Mouse (Mus musculus) stomach, embryonic 16.5 days (tissue): Measurements from ENCODE around the gene Rcan2. TPM values are rescaled to one million over a fixed set of nuclear protein-coding genes. Genes with fewer than 3 reads are reported as not detected.
A peak's percentile ranks its signal among the peaks of the same experiment; 100 is the strongest.

ENCODE experiments used
- ATAC-seq: fragments of 200-750 bp; cut with Nextera tagmentation; 2 replicates; pipeline ENCODE4 v1.8.0; 2017; ENCODE audit warnings: moderate number of reproducible peaks, moderate TSS enrichment; ENCODE audit not compliant: insufficient read depth, low FRiP score
- H3K27ac ChIP-seq: fragments of 300-500 bp; sonication (generic); 2 replicates; pipeline ENCODE4 v1.5.1; 2014; ENCODE audit warnings: low read length
- H3K27me3 ChIP-seq: fragments of 300-500 bp; sonication (generic); 2 replicates; pipeline ENCODE4 v1.6.1; 2014; ENCODE audit warnings: low read length, control low read depth, mixed read lengths; ENCODE audit not compliant: control insufficient read depth, insufficient read depth
- H3K36me3 ChIP-seq: fragments of 300-500 bp; sonication (generic); 2 replicates; pipeline ENCODE4 v1.6.1; 2014; ENCODE audit warnings: low read length; ENCODE audit not compliant: control insufficient read depth, insufficient read depth
- H3K4me1 ChIP-seq: fragments of 300-500 bp; sonication (generic); 2 replicates; pipeline ENCODE4 v1.6.1; 2014; ENCODE audit warnings: low read length, control low read depth, mixed read lengths; ENCODE audit not compliant: control insufficient read depth, insufficient read depth
- H3K4me2 ChIP-seq: fragments of 300-500 bp; sonication (generic); 2 replicates; pipeline ENCODE4 v1.6.1; 2014; ENCODE audit warnings: low read depth, low read length, mixed read lengths
- H3K4me3 ChIP-seq: fragments of 300-500 bp; sonication (generic); replicated peaks from 2 replicates; pipeline ENCODE4 v1.5.1; 2014; ENCODE audit warnings: mild to moderate bottlenecking, low read length
- H3K9ac ChIP-seq: fragments of 300-500 bp; sonication (generic); 2 replicates; pipeline ENCODE4 v1.6.1; 2014; ENCODE audit warnings: low read length
- H3K9me3 ChIP-seq: fragments of 300-500 bp; sonication (generic); replicated peaks from 2 replicates; pipeline ENCODE4 v1.6.1; 2016; ENCODE audit warnings: low read length, control low read depth; ENCODE audit not compliant: control insufficient read depth
- WGBS: fragments of 180-500 bp; shearing (Covaris S2); extraction: QIAGEN DNeasy Blood & Tissue Kit; methylation state at CpG from one replicate; pipeline ENCODE4 v1.1.7; 2014; 5-methylcytosine and 5-hydroxymethylcytosine counted together
- polyA plus RNA-seq: library from polyadenylated mRNA; unstranded; fragments of >200 nt; fragmentation: Nextera tagmentation; extraction: Ambion mirVana; gene quantifications from 2 replicates; pipeline ENCODE4 v1.2.1, GENCODE M21; 2015

Rcan2 gene
- polyA plus RNA-seq, 1 experiment from 2014 or later: 12.0 TPM

DNA sequence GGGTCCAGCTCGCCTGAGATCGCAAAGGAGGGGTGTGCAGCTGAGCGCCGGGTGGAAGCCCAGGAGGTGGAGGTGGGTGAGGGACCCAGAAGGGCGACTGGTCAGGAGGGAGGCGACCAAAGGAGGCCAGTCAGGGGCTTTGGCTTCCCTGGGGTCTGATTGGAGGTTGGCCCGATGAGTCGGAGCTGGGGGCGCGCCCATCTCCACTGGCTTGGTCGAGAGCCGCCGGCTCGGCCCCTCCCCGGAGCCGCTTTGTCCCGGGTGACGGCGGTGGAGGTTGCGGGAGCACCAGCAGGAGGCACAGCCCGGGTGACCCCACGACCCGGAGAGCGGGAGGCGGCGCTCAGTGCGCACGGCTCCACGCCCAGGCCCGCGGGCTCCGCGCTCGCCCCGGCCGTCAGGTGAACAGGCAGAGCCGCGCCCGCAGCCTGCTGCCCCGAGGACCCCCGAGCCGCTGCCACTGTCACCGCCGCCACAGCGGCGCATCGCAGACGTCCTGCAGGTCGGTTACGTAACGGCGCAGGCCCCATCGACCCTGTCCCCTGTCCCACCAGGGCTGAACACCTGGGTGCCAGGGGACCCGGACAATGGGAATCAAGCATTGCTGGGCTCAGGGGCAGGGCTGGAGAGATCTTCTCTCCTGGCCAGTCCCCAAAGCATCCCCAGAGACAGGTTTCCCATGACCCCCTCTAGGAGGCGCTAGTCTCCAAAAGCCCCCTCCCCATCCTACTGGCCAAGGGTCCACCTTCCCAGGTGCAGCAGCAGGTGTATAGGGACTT is 633 bp downstream of the Rcan2 start:
- Histone ChIP-seq H3K27me3 (peaks cover 8% of the 10 kb centered on the region; the same call in 1 of the 2 replicates), H3K4me3 (peak overlapping the region; percentile 61), H3K9me3 (no peaks in the 10 kb centered on the region), H3K9ac (peak overlapping the region; percentile 76), H3K27ac (0 out of 2 replicates have a peak overlapping the region, but pooled peaks have one; percentile 33), H3K4me1 (no peaks in the 10 kb centered on the region), H3K4me2 (peak overlapping the region; percentile 96), H3K36me3 (no peaks in the 10 kb centered on the region)
- peak; percentile 86 for ATAC-seq
- WGBS: under 1% methylated on average over 55 of the region's 55 CpGs

DNA sequence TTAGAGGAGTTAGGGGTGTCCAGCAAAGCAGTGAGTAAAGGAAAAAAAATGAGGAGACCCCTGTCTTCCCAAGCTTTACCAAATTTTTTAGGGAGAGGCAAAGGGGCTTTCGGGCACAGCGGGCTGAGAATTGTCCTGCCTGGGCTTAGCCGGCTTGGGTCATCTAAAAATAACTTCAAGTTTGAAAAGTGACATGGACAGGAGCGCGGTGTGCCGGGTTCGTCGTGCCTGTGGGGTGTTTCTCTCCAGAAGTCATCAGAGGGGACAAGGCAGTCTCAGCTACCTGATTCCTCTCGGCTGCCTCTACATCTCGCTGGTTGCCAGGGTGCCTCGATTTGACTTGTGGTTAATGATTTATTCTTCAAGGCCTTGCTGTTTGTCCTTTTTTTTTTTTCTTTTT is 1.3 kb downstream of the Rcan2 start:
- Histone ChIP-seq H3K4me3 (peak overlapping the region; percentile 61), H3K27ac (no peak overlapping the region), H3K4me1 (no peaks in the 10 kb centered on the region), H3K9ac (peak overlapping the region; percentile 76; the same call in 1 of the 2 replicates), H3K36me3 (no peaks in the 10 kb centered on the region), H3K4me2 (peak overlapping the region; percentile 96), H3K9me3 (no peaks in the 10 kb centered on the region), H3K27me3 (peaks cover 8% of the 10 kb centered on the region; the same call in 1 of the 2 replicates)
- 39% methylated on average over 11 of the region's 11 CpGs for WGBS
- ATAC-seq: no peak

DNA sequence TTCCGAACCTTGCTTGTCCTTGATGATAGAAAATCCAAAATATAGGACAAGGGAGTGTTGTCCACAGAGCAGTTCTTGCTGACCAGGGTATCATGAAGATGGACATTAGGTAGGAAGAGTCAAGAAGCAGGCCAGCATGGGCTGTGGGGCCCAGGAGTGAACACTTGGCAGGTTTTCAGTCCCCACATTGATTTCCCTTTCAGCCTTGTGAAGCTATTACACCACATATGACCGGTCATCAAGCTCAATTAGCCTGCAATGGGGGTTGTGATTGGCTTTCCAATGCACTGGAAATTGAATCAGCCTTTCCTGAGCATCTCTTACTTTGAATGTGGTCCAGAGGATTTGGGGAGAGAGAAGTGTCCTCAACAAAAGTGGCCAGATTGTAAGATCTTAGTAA is 2.0 kb downstream of the Rcan2 start:
- ATAC-seq: no peak
- H3K4me3 ChIP-seq: no peak overlapping the region
- no peaks in the 10 kb centered on the region for H3K4me1 ChIP-seq
- no peaks in the 10 kb centered on the region for H3K36me3 ChIP-seq
- no peak overlapping the region for H3K4me2 ChIP-seq
- H3K9ac ChIP-seq: no peak overlapping the region
- no peak overlapping the region for H3K27ac ChIP-seq
- peaks cover 8% of the 10 kb centered on the region; the same call in 1 of the 2 replicates for H3K27me3 ChIP-seq
- WGBS: 76% methylated on average over 2 of the region's 2 CpGs
- H3K9me3 ChIP-seq: no peaks in the 10 kb centered on the region

DNA sequence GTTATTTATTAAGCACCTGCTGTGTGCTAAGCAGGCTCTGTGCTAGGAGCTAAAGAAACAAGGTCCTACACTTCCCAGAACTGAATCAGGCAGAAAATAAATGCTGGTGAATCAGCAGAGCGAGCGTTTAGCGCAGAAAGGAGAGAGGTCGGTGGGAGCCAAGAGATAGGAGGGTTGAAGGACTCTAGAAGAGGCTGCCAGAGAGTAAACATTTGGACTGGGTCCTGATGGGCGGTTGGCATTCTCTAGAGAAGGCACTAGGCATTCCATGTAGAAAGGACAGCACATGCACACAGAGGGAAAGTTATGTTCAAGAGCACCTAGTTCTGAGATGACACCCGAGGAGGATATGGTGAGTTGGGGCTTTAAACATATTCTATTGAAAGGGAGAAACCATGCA is 2.6 kb downstream of the Rcan2 start:
- Histone ChIP-seq H3K9ac (no peak overlapping the region), H3K36me3 (no peaks in the 10 kb centered on the region), H3K4me3 (no peak overlapping the region), H3K9me3 (no peaks in the 10 kb centered on the region), H3K27me3 (peaks cover 8% of the 10 kb centered on the region; the same call in 1 of the 2 replicates), H3K4me2 (no peak overlapping the region), H3K27ac (no peak overlapping the region), H3K4me1 (no peaks in the 10 kb centered on the region)
- ATAC-seq: no peak
- 70% methylated on average over 6 of the region's 6 CpGs for WGBS

DNA sequence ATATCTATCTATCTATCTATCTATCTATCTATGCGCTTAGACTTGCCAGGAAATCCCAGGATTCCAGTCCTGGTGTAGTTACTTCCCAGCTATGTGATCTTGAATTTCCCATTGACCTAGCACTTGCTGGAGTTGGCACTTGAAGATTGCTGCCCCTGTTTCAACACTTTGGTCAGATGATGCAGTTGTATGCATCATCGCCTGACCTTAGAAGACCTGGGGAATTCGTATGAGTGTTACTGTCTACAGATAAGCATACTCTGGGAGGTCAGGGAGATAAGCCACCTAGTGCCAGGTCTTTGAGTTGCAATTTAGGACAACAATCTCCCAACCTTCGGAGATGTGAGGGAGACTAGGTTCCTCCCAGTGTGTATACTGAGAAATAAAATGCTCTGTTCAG is 5.7 kb downstream of the Rcan2 start:
- Histone ChIP-seq H3K4me2 (no peak overlapping the region), H3K9ac (no peak overlapping the region), H3K9me3 (no peaks in the 10 kb centered on the region), H3K4me3 (no peak overlapping the region), H3K27me3 (no peaks in the 10 kb centered on the region), H3K4me1 (no peaks in the 10 kb centered on the region), H3K36me3 (no peaks in the 10 kb centered on the region), H3K27ac (no peak overlapping the region)
- no peak for ATAC-seq
- WGBS: 72% methylated on average over 4 of the region's 4 CpGs

DNA sequence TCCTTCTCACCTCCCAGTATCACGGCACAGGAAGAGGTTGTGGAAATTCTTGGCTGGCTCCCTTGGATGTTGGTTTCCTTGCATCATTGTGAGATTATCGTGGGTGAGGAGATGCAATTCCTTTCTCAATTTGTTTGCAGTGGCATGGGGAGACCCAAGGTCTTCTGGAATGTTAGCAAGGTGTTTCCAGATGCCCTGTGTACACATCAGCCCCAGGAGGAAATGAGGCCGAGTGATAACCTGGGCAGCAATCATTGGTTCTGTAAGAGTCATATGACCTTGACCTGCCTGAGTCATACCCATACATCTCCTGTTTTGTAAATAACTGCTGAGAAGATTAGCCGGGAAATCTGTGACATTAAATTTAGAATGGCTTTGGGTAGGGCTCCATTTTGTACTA is 10.3 kb downstream of the Rcan2 start:
- Histone ChIP-seq H3K4me1 (no peaks in the 10 kb centered on the region), H3K9me3 (no peaks in the 10 kb centered on the region), H3K4me3 (no peak overlapping the region), H3K9ac (no peak overlapping the region), H3K27me3 (no peaks in the 10 kb centered on the region), H3K27ac (no peak overlapping the region), H3K4me2 (no peak overlapping the region), H3K36me3 (no peaks in the 10 kb centered on the region)
- ATAC-seq: peak; percentile 69
- 48% methylated on average over 4 of the region's 4 CpGs for WGBS

DNA sequence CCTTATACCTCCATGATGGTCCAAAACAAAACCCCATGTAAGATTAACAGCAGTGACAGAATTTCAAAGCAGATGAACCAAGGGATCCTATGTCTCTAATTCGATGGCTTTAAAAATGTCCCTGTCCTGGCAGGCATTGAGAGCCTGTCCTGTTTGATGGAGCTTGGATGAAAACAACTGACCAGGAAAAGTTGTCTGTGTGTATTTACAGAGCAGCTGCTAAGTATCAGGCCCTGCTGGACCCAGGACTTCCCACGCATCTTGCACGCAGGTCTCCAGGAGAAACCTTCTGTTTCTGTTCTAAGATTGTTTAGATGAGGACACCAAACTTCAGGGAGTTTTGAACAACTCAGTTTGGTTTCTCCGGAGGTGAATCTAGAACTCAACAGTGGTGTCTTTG is 14.2 kb downstream of the Rcan2 start:
- H3K4me1 ChIP-seq: no peaks in the 10 kb centered on the region
- H3K27me3 ChIP-seq: no peaks in the 10 kb centered on the region
- no peak for ATAC-seq
- no peak overlapping the region for H3K9ac ChIP-seq
- no peaks in the 10 kb centered on the region for H3K36me3 ChIP-seq
- no peak overlapping the region for H3K4me2 ChIP-seq
- 72% methylated on average over 4 of the region's 4 CpGs for WGBS
- no peak overlapping the region for H3K4me3 ChIP-seq
- no peak overlapping the region for H3K27ac ChIP-seq
- no peaks in the 10 kb centered on the region for H3K9me3 ChIP-seq

DNA sequence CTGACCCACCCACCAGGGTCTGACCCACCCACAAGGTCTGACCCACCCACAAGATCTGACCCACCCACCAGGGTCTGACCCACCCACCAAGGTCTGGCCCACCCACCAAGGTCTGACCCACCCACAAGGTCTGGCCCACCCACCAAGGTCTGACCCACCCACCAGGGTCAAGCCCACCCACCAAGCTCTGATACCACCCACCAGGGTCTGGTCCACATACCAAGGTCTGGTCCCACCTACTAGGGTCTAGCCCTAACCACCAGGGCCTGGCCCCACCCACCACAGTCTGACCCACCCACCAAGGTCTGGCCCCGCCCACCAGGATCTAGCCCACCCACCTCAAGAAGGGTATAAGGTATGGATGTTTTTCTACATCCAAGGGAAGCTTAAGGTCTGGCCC is 15.3 kb downstream of the Rcan2 start:
- 77% methylated on average over 1 of the region's 1 CpGs for WGBS
- ATAC-seq: no peak
- no peaks in the 10 kb centered on the region for H3K27me3 ChIP-seq
- no peak overlapping the region for H3K27ac ChIP-seq
- no peak overlapping the region for H3K4me2 ChIP-seq
- H3K9me3 ChIP-seq: no peaks in the 10 kb centered on the region
- H3K4me1 ChIP-seq: no peaks in the 10 kb centered on the region
- no peak overlapping the region for H3K9ac ChIP-seq
- H3K4me3 ChIP-seq: no peak overlapping the region
- H3K36me3 ChIP-seq: no peaks in the 10 kb centered on the region

DNA sequence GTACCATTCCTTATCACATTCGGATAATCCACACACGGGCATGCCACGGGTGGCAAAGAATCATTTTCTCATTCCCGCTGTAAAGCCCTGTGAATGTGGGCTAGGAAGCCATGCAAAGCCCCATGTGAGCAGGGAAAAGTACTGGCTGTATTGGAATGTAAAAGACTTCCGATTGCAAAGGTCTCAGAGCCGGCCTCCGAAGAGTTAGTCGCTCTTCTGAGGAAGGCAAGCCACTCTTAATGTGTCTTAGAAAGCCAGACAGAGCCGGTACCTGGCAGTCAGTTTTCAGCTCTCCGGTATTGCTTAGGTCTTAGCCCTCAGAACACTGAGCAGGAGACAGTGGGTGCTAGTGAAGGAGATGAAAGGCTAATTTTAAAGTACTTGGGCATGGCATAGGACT is 16.0 kb downstream of the Rcan2 start:
- 81% methylated on average over 10 of the region's 10 CpGs for WGBS
- H3K4me2 ChIP-seq: no peak overlapping the region
- no peaks in the 10 kb centered on the region for H3K4me1 ChIP-seq
- H3K36me3 ChIP-seq: no peaks in the 10 kb centered on the region
- no peaks in the 10 kb centered on the region for H3K9me3 ChIP-seq
- H3K9ac ChIP-seq: no peak overlapping the region
- H3K27ac ChIP-seq: no peak overlapping the region
- no peaks in the 10 kb centered on the region for H3K27me3 ChIP-seq
- H3K4me3 ChIP-seq: no peak overlapping the region
- ATAC-seq: no peak
